Mouse (Mus musculus) Patski (cell line): ENCODE measurements around the gene Spata21. TPM values are rescaled to one million over a fixed set of nuclear protein-coding genes. Genes with fewer than 3 reads are reported as not detected.

Experiments
- ATAC-seq: fragments of 100-300 bp; one replicate; pipeline ENCODE4 v1.8.0; 2021
- CTCF ChIA-PET: fragments of 350-600 bp; sonication (Branson Sonifier 250); formaldehyde crosslinking; loops from one replicate; lab custom pipeline; 2022; ENCODE audit warnings: inconsistent platforms; lab: Charles Lee
- POLR2A ChIA-PET: fragments of 350-600 bp; sonication (Branson Sonifier 250); formaldehyde crosslinking; loops from one replicate; lab custom pipeline; 2022; ENCODE audit warnings: antibody characterized with exemption, inconsistent platforms; lab: Charles Lee
- DNase-seq: peaks from one replicate; pipeline ENCODE4 v3.0.0-alpha.2; 2011; ENCODE audit warnings: low read depth, low spot score
- H3K27me3 ChIP-seq: fragments of 371-371 bp; one replicate; pipeline ENCODE4 v1.5.1; 2021
- CTCF ChIP-seq: fragments of 100-300 bp; IDR thresholded peaks from one replicate; pipeline ENCODE4 v1.5.1; 2021
- in situ Hi-C: fragments of 300-500 bp; cut with MboI; formaldehyde crosslinking; loops from 3 replicates; pipeline ENCODE4 v1.11.1; 2018; ENCODE audit warnings: low pct_unique_long_range_greater_than_20kb, mixed read lengths
- polyA plus RNA-seq: library from polyadenylated mRNA; unstranded; gene quantifications from one replicate; pipeline ENCODE4 v1.2.3, GENCODE M21; 2021

Spata21 gene
- polyA plus RNA-seq, 1 experiment from 2014 or later, result not detected

- in situ Hi-C loops, result no loop called here
- no peak for TF ChIP-seq CTCF
- no peaks in the 10 kb centered on the region for H3K27me3 ChIP-seq
- ChIA-PET CTCF (no interaction called here), POLR2A (interaction anchor here (1.5 to 1.8 kb wide), 2 partner anchors 8 to 10 kb away, joined by 4 read pairs; no protein-coding TSS in a partner anchor)
- ATAC-seq, result no peak
- no peak for DNase-seq
Measured at GRCm38 (mm10) chr4:141076761-141077506, 11.2 kb upstream of the Spata21 start.

GRCm38 (mm10) chr4:141077681-141078509 lies 10.2 kb upstream of the Spata21 start, which contains the start of gene Necap2:
Necap2 (minus strand) TSS chr4:141078357.
- POLR2A ChIA-PET, result interaction anchor here (0.6 to 1.8 kb wide), 3 partner anchors 9 to 38 kb away, joined by 3 to 4 read pairs (median 4); no protein-coding TSS in a partner anchor
- in situ Hi-C loops, result no loop called here
- H3K27me3 ChIP-seq, result no peaks in the 10 kb centered on the region
- DNase-seq (no peak), ATAC-seq (peak; percentile 67)
- TF ChIP-seq CTCF, result no peak
- CTCF ChIA-PET, result interaction anchor here (1.1 to 1.9 kb wide), 2 partner anchors 9 to 30 kb away, joined by 3 to 8 read pairs; no protein-coding TSS in a partner anchor

GRCm38 (mm10) chr4:141078510-141079137 lies 9.5 kb upstream of the Spata21 start:
- DNase-seq, result no peak
- in situ Hi-C loops, result no loop called here
- ATAC-seq, result no peak
- ChIA-PET POLR2A (interaction anchor here (0.6 kb wide), 1 partner anchor 39 kb away, joined by 3 read pairs; no protein-coding TSS in a partner anchor), CTCF (interaction anchor here (1.1 to 1.9 kb wide), 2 partner anchors 10 to 30 kb away, joined by 3 to 8 read pairs; no protein-coding TSS in a partner anchor)
- TF ChIP-seq CTCF, result no peak
- no peaks in the 10 kb centered on the region for H3K27me3 ChIP-seq

- in situ Hi-C loops, result no loop called here
- TF ChIP-seq CTCF, result no peak
- no peaks in the 10 kb centered on the region for H3K27me3 ChIP-seq
- DNase-seq, result no peak
- ATAC-seq, result no peak
- POLR2A ChIA-PET, result no interaction called here
- CTCF ChIA-PET, result no interaction called here
Measured at GRCm38 (mm10) chr4:141086862-141087261, 1.3 kb upstream of the Spata21 start.

- ChIA-PET POLR2A (no interaction called here), CTCF (no interaction called here)
- no peak for TF ChIP-seq CTCF
- in situ Hi-C loops, result no loop called here
- H3K27me3 ChIP-seq, result no peaks in the 10 kb centered on the region
- ATAC-seq (no peak), DNase-seq (no peak)
Measured at GRCm38 (mm10) chr4:141088714-141089113, 581 bp downstream of the Spata21 start.

- in situ Hi-C loops, result no loop called here
- ATAC-seq, result no peak
- no peak for DNase-seq
- no peak for TF ChIP-seq CTCF
- CTCF ChIA-PET, result no interaction called here
- H3K27me3 ChIP-seq, result no peaks in the 10 kb centered on the region
- POLR2A ChIA-PET, result no interaction called here
Measured at GRCm38 (mm10) chr4:141095016-141095415, 6.9 kb downstream of the Spata21 start.

- ATAC-seq, result no peak
- CTCF ChIA-PET, result no interaction called here
Measured at GRCm38 (mm10) chr4:141096710-141097109, 8.6 kb downstream of the Spata21 start.

GRCm38 (mm10) chr4:141098935-141099334 lies 10.8 kb downstream of the Spata21 start:
- ChIA-PET CTCF (no interaction called here), POLR2A (no interaction called here)

More at GRCm38 (mm10) chr4:141096710-141097109, 8.6 kb downstream of the Spata21 start:
- no peak for DNase-seq
- H3K27me3 ChIP-seq, result no peaks in the 10 kb centered on the region
- no peak for TF ChIP-seq CTCF
- in situ Hi-C loops, result no loop called here
- POLR2A ChIA-PET, result interaction anchor here (0.6 kb wide), 1 partner anchor 592 kb away, joined by 3 read pairs; no protein-coding TSS in a partner anchor

GRCm38 (mm10) chr4:141099956-141100355 lies 11.8 kb downstream of the Spata21 start:
- H3K27me3 ChIP-seq, result no peaks in the 10 kb centered on the region
- ATAC-seq (no peak), DNase-seq (no peak)
- POLR2A ChIA-PET, result no interaction called here
- no peak for TF ChIP-seq CTCF
- in situ Hi-C loops, result no loop called here
- CTCF ChIA-PET, result no interaction called here

More at GRCm38 (mm10) chr4:141098935-141099334, 10.8 kb downstream of the Spata21 start:
- no peak for DNase-seq
- TF ChIP-seq CTCF, result no peak
- H3K27me3 ChIP-seq, result no peaks in the 10 kb centered on the region
- in situ Hi-C loops, result no loop called here
- ATAC-seq, result no peak

- ChIA-PET CTCF (no interaction called here), POLR2A (no interaction called here)
- ATAC-seq (no peak), DNase-seq (no peak)
- H3K27me3 ChIP-seq, result no peaks in the 10 kb centered on the region
- no peak for TF ChIP-seq CTCF
- in situ Hi-C loops, result no loop called here
Measured at GRCm38 (mm10) chr4:141101291-141101690, 13.2 kb downstream of the Spata21 start.
